ENCODE assay signal across 8 mouse cellular contexts in the genomic region with DNA sequence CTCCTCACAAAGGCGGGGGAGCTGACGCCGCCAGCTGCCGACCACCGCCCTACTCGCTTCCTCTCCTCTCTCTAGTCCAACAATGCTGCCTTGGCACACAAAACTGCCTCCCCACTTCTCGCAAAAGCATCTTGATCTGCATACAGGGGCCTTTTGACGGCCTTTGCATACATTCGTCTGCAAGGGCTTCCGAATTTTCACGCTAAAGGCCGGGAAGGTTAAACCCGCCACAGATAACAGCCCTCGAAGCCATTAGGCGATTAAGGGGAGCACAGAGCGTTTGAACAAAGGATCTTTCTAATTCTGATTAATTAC. TPM values are rescaled to one million over a fixed set of nuclear protein-coding genes. Genes with fewer than 3 reads are reported as not detected.
DNase-seq lines count a peak whose midpoint lies in the region; ATAC-seq lines count a peak whose summit lies in the region.

No protein-coding gene starts in this region.

- 13% methylated on average over 16 of the region's 16 CpGs for WGBS in heart, embryonic 11.5 days (ENCODE audit: insufficient replicate concordance)
- 31% methylated on average over 13 of the region's 16 CpGs for WGBS in macrophage (ENCODE audit: missing documents)

- H3K9ac ChIP-seq in heart, embryonic 11.5 days (ENCODE audit: low read depth, low read length), result peak overlapping the region; percentile 89

- H3K79me2 ChIP-seq in macrophage (ENCODE audit: inconsistent target), result peaks cover 22% of the 10 kb centered on the region

- H3K4me3 ChIP-seq in heart, embryonic 11.5 days (ENCODE audit: low read depth, low read length), result peak overlapping the region; percentile 61
- H3K4me3 ChIP-seq in macrophage (ENCODE audit: inconsistent target), result peak overlapping the region; percentile 68

- H3K27me3 ChIP-seq in heart, embryonic 11.5 days (ENCODE audit: control insufficient read depth, insufficient read depth, low read length), result no peaks in the 10 kb centered on the region

- ATAC-seq in heart, embryonic 11.5 days (replicated peaks; ENCODE audit: insufficient number of reproducible peaks, low FRiP score, low TSS enrichment), result no peak

- no peaks in the 10 kb centered on the region for H3K36me3 ChIP-seq in heart, embryonic 11.5 days (ENCODE audit: control insufficient read depth, insufficient read depth, low read length)
- no peaks in the 10 kb centered on the region for H3K36me3 ChIP-seq in macrophage (ENCODE audit: inconsistent target)

- DNase-seq in right cerebral cortex, postnatal 4 days, result peak; percentile 36
- no peak for DNase-seq in right cerebral cortex, adult 18-20 months
- DNase-seq in cerebellum, postnatal 14 days, result peak; percentile 62 to 65
- peak; percentile 19 to 60 for DNase-seq in kidney, postnatal 25 days
- DNase-seq in testis, postnatal 10 days (ENCODE audit: low spot score), result peak; percentile 48
- no peak for DNase-seq in urinary bladder, postnatal 4 days (ENCODE audit: low spot score in 2 of 2)

- no peaks in the 10 kb centered on the region for H3K9me3 ChIP-seq in heart, embryonic 11.5 days (replicated peaks; ENCODE audit: control insufficient read depth, low read length)

- no peaks in the 10 kb centered on the region for H3K4me1 ChIP-seq in heart, embryonic 11.5 days (ENCODE audit: control insufficient read depth, insufficient read depth, low read length)

- peak overlapping the region; percentile 91 for H3K27ac ChIP-seq in heart, embryonic 11.5 days (ENCODE audit: low read depth, low read length)
- H3K27ac ChIP-seq in macrophage, result peak overlapping the region; percentile 97

- peak overlapping the region; percentile 59 for H3K4me2 ChIP-seq in heart, embryonic 11.5 days

RNA-seq across cellular contexts. Expression of gene Tmsb4x, which starts 0.7 kb away (rescaled TPM):
- polyA plus RNA-seq in heart, embryonic 11.5 days (2014; fragmentation: Nextera tagmentation; extraction: Ambion mirVana), result 2,694 and 2,831 TPM in 2 replicates
- 1,000 to 10,000 TPM in 5 of 26 experiments, 100 to 1,000 TPM in 21; 301 to 1,383 (median 738) TPM for total RNA-seq in macrophage (2018; cell fraction: chromatin; rRNA removed)
- over 10,000 TPM in 13 of 26 experiments, 1,000 to 10,000 TPM in 13; 6,933 to 20,466 (median 10,239) TPM for total RNA-seq in macrophage (2018; cell fraction: cytosol; rRNA removed)
- total RNA-seq in macrophage (2018; cell fraction: nucleus; rRNA removed), result 1,000 to 10,000 TPM in 24 of 26 experiments, 100 to 1,000 TPM in 2; 863 to 5,485 (median 2,675) TPM
- 6,334 to 16,092 TPM (median 9,092 TPM) in 3 replicates for polyA plus RNA-seq in macrophage (2018)

RNA-seq across cellular contexts. Expression of gene Tlr8, which starts 55.7 kb away (rescaled TPM):
- polyA plus RNA-seq in heart, embryonic 11.5 days (2014; fragmentation: Nextera tagmentation; extraction: Ambion mirVana), result 0.06 and 0.17 TPM in 2 replicates
- total RNA-seq in macrophage (2018; cell fraction: chromatin; rRNA removed), result 100 to 1,000 TPM in 13 of 26 experiments, 10 to 100 TPM in 13; 22.2 to 193 (median 106) TPM
- 100 to 1,000 TPM; 132 to 286 (median 191) TPM for total RNA-seq in macrophage (2018; cell fraction: cytosol; rRNA removed)
- total RNA-seq in macrophage (2018; cell fraction: nucleus; rRNA removed), result 100 to 1,000 TPM in 25 of 26 experiments, 10 to 100 TPM in 1; 76.6 to 287 (median 194) TPM
- 125 to 202 TPM (median 165 TPM) in 3 replicates for polyA plus RNA-seq in macrophage (2018)

Comparison
In these comparisons a context has a peak if more than half of its experiments do, and no peak if none do; other contexts are left out.
1. DNase-seq: peak in right cerebral cortex, postnatal 4 days (single experiment), cerebellum, postnatal 14 days (2 of 2), kidney, postnatal 25 days (2 of 2) and testis, postnatal 10 days (single experiment); none in right cerebral cortex, adult 18-20 months (single experiment) and urinary bladder, postnatal 4 days (0 of 2).
2. RNA of gene Tlr8, which starts 55.7 kb away (polyA plus RNA-seq): 125 to 202 TPM in macrophage; 0.06 to 0.17 TPM in heart, embryonic 11.5 days; every median in the first group is over 100 times any median in the second.